Mouse (Mus musculus): ENCODE data around the gene 1810024B03Rik.
"Not testable (repeated sequence)": the region's sequence is repeated elsewhere in the genome, so short reads cannot be mapped to it uniquely, and the experiment has no call there.

1810024B03Rik gene

DNA sequence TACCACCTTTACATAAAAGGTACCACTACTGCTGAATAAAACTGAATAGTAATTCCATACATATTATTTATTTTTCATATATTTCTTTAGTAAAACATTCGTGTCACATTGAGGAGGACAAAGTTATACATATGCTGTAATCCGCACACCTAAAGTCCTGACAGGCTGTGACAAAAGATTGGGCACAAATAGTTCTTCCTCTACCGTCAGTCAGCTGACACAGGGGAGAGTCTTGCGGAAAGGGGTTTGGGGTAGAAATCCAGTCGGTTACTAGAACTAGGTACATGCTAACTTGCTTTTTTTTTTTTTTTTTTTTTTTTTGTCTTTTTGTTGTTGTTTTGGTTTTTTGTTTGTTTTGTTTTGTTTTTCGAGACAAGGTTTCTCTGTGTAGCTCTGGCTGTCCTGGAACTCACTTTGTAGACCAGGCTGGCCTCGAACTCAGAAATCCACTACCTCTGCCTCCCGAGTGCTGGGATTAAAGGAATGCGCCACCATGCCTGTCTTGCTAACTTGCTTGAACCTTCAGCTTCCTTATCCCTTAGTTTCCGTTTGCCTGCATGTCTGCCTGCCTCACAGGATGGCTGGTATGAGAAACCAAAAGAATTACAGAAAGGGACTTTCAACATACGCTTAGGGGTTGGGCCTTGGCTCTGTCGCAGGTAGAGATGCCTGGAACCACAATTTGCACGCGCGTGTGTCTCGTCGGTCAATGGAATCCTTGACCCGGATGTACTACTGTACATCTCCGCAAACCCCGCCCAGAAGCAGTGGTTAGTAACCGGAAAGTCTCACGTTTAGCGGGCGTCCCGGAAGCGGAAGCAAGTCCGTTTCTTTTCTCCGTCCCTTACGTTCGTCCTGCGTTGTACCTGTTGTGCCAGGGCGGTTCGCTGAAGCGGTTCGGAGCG, at the start of gene 1810024B03Rik, which contains the start of gene Snrnp200:
1810024B03Rik (minus strand) TSS at position 734 of the 905 bp plus-strand sequence.
Snrnp200 (plus strand) TSS at position 840 of the 905 bp plus-strand sequence.
- peak; percentile 85 to 95 for DNase-seq (ENCODE audit: low spot score in 2 of 2)

GRCm38 (mm10) chr2:127255294-127255693, 47.2 kb upstream of the 1810024B03Rik start:
- DNase-seq (ENCODE audit: low spot score in 2 of 2), result no peak

DNA sequence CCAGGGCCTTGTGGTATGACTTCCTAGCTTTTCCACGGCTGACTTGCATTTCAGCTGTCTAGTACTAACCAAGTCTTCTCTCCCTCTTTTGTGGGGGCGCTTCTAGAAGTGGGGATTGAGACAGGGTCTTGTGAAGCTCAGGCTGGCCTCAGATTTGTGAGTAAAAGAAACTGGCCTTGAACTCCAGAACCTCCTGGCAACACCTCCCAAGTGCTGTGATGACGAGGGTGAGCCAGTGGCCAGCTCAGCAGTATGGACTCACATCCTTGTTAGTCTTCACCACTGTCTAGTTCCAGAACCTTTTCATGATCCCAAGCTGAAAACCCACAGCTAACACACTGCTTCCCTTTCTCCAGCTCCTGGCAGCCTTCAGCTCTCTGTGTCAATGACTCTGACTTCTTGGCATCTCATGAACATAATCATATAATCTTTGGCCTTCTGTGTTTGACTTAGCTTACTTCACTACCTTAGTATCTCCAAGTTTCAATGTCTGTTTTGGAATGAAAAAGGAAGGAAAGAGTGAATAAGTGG, 46.6 kb upstream of the 1810024B03Rik start:
- no peak for DNase-seq (ENCODE audit: low spot score in 2 of 2)

- DNase-seq (ENCODE audit: low spot score in 2 of 2), result no peak
Measured at GRCm38 (mm10) chr2:127252787-127253186, 44.7 kb upstream of the 1810024B03Rik start.

DNA sequence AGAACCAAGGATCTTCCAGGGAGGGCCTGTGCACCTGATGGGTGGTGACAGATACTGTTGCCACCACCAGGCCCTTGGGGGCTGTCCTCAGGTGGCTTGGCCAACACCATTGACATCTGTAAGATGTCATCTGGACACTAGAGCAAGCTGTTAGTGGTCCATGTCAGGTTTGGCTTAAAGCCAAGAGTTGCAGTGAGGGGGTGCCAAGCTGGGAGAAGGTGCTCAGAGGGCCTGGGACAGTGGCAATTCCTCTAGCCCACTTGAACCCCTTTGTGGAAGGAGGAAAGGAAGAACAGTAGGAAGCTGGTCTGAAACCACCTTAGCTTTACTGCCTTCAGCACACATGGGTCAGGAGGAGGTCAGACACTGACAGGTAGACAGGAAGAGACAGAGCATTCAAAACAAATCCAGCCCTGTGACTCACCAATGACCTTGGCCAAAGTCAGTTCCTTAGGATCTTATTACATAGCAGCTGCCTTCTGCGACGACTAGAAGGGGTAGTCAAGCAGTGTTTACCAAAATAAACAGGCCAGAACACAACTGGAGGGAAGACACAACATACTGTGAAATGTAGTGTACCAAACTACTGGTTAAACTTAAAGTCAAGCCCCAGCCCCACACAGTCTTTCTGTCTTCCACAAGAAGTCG, 43.9 kb upstream of the 1810024B03Rik start:
- DNase-seq (ENCODE audit: low spot score in 2 of 2), result no peak

DNA sequence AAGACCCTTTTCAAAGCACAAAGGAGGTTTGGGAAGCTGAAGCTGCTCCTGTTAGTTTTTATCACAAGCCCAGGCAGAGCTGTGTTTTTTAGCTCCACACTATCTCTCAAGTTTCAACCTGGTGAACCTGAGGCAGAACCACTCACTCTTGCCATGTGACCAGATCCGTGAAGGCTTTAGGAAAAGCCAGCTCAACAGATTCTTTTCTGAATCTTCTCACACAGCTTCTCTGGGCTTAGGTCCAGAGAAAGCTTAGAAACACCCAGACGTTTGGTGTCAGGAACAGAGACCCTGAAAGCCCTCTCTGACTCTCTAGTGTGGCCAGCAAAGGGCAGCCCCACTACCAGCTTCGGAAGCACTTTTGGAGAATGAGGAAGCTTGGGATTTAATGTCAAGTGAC, 43.4 kb upstream of the 1810024B03Rik start:
- DNase-seq (ENCODE audit: low spot score in 2 of 2), result no peak

GRCm38 (mm10) chr2:127250291-127251008, 42.4 kb upstream of the 1810024B03Rik start:
- DNase-seq (ENCODE audit: low spot score in 2 of 2), result no peak

- DNase-seq (ENCODE audit: low spot score in 2 of 2), result peak; percentile 64 to 72
Measured at GRCm38 (mm10) chr2:127248334-127249004, 40.4 kb upstream of the 1810024B03Rik start.

DNA sequence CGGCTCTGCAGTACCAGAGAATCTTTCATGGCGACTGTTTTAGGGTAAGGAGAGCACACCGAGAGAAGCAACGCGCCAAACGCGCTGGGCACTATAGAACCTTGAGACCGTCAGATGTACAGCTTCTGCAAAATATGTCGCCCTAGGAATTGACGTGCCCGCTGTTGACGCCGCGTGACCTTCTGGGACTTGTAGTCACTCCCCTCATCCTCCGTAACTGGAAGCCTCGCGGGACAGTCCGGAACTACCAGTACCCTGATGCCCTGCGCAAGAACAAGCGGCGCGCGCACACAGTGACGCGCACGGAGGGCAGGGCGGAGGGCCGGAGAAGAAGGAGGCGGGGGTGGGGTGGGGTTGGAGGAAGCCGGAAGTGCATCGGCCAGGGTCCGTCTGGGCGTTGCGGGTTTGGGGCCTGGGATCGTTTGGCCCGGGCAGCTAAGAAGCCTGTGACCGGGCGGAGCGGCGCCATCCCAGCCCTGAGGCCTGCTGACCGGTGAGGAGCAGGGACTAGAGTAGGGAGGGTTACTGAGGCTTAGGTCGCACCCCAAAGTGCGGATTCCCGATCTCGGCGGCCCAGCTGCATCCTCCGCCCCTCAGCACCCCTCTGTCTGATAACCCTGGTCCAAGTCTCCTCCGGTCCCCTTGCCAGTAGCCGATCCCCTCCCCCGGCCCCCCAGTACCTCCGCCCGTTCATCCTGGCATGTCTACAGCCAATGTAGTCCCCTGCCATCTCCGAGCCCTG, 39.7 kb upstream of the 1810024B03Rik start, which contains the start of the genes Ciao1 and Tmem127:
Ciao1 (minus strand) TSS at position 225 of the 742 bp plus-strand sequence.
Tmem127 (plus strand) TSS at position 317 of the 742 bp plus-strand sequence.
- DNase-seq (ENCODE audit: low spot score in 2 of 2), result peak; percentile 90 to 99

GRCm38 (mm10) chr2:127240065-127240464, 32.0 kb upstream of the 1810024B03Rik start:
- DNase-seq (ENCODE audit: low spot score in 2 of 2), result no peak

DNA sequence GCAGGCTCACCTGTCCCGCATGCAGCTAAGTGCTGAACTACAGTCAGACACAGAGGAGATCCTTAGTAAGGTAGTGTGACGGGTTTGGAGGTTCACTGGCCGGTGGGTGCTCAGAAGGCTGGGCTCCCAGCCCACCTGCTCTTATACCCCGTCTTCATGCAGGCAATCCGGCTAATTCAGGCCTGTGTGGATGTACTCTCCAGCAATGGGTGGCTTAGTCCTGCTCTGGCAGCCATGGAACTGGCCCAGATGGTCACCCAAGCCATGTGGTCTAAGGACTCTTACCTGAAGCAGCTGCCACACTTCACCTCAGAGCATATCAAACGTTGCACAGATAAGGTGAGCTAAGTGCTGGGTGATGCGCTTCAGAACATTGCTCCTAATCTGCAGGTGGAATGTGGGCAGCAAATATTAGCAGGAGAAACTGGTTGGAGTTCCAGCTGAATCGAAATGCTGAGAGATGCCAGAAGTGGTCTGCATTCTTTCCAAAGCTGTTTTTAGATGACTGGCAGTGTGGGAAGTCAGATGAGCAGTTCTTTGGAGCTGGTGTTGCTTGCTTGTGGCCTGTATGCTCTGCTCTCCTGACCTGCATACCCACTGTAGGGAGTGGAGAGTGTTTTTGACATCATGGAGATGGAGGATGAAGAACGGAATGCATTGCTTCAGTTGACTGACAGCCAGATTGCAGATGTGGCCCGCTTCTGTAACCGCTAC, 30.0 kb upstream of the 1810024B03Rik start:
- DNase-seq (ENCODE audit: low spot score in 2 of 2), result no peak

DNA sequence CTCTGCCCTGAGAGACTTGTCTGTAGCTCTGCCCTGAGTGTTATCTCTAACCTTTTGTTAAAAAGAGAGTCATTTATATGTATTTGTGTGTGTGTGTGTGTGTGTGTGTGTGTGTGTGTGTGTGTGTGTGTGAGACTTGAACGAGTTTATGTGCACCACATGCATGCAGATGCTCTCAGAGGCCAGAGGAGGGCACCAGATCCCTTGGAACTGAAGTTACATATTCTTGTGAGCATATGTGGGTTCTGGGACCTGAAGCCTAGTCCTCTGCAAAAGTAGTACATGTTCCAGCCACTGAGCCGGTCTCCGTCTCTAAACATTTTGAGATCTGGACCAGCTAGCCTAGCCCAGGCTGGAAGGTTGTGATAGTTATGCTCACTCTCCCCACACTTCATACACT, 17.2 kb upstream of the 1810024B03Rik start:
- DNase-seq (ENCODE audit: low spot score in 2 of 2), result no peak

GRCm38 (mm10) chr2:127217746-127218145, 9.7 kb upstream of the 1810024B03Rik start:
- DNase-seq (ENCODE audit: low spot score in 2 of 2), result no peak

GRCm38 (mm10) chr2:127210701-127211100, 2.6 kb upstream of the 1810024B03Rik start:
- DNase-seq (ENCODE audit: low spot score in 2 of 2), result no peak

- DNase-seq (ENCODE audit: low spot score in 2 of 2), result no peak
Measured at GRCm38 (mm10) chr2:127208452-127208769, 331 bp upstream of the 1810024B03Rik start.

DNA sequence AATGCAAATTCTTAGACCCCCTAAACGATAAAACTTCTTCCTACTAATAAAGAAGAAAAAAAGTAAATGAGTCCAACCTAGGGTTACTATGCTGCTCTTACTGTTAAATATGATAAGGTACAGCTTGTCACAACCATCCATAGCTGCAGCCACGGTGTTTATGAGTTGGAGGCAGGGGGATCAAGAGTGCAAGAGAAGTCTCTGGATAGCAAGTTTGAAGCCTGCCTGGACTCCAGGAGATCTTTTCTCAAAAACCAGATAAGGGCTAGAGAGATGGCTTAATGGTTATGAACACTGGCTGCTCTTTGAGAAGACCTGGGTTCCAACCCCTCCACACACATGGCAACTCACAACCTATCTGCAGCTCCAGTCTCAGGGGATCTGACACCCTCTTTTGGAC, 1.2 kb downstream of the 1810024B03Rik start:
- no peak for DNase-seq (ENCODE audit: low spot score in 2 of 2)

- not testable (repeated sequence) for DNase-seq (ENCODE audit: low spot score in 2 of 2)
Measured at GRCm38 (mm10) chr2:127205936-127206335, 2.1 kb downstream of the 1810024B03Rik start.

DNA sequence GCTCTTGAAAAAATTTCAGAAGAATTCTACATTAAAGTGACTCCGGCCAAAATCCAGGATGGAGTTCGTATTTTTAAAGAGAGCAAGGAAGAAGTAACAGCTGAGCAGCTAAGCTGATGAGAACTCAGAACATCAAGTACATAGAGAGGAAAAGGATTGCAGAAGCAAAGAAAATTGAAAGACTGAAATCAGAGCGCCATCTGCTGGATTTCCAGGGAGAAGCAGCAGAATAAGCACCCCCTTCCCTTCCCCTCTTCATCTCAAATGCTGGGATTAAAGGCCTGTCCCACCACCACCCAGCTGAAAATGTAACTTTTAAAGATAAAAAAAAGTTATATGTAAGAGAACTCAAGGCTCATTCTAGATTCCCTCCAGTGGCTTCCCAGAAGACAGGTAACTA, 3.1 kb downstream of the 1810024B03Rik start:
- peak; percentile 46 to 70 for DNase-seq (ENCODE audit: low spot score in 2 of 2)

DNA sequence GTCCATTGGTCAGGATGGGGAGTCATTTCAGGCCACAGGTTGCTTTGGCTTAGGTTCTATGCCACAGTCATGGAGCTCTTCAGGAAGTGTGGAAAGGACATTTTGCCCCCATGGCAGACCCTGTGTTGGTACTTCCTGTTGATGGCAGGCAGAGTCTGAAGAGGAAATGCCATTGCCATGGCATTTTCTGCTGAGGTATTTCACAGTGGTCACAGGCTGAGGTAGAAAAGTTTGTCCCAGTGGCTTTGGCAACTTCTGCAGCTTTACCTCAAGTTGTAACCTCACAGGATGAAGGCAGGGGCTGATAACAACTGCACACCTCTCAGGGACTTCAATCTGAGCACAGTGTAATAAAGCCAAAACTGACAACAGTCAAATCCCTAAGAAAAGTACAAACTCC, 18.5 kb downstream of the 1810024B03Rik start:
- DNase-seq (ENCODE audit: low spot score in 2 of 2), result no peak

Data from spleen, postnatal 10 days (tissue).